Mouse (Mus musculus) neural tube, embryonic 11.5 days (tissue): ENCODE measurements around the gene Gm20388. TPM values are rescaled to one million over a fixed set of nuclear protein-coding genes. Genes with fewer than 3 reads are reported as not detected.
A peak's percentile ranks its signal among the peaks of the same experiment; 100 is the strongest.

Source experiments
- ATAC-seq: fragments of 200-750 bp; cut with Nextera tagmentation; 2 replicates; pipeline ENCODE4 v1.8.0; 2017; ENCODE audit warnings: moderate number of reproducible peaks, mild to moderate bottlenecking, moderate TSS enrichment, moderate library complexity; ENCODE audit not compliant: insufficient read depth, low FRiP score, low TSS enrichment
- DNase-seq: peaks from one replicate; pipeline ENCODE4 v3.0.0-alpha.2; 2015; ENCODE audit warnings: low spot score
- H3K27ac ChIP-seq: fragments of 300-500 bp; sonication (generic); 2 replicates; pipeline ENCODE4 v1.5.1; 2014; ENCODE audit warnings: low read depth, mild to moderate bottlenecking, low read length
- H3K27me3 ChIP-seq: fragments of 300-500 bp; sonication (generic); 2 replicates; pipeline ENCODE4 v1.6.1; 2014; ENCODE audit warnings: mild to moderate bottlenecking, low read length, mixed read lengths; ENCODE audit not compliant: control insufficient read depth, insufficient read depth
- H3K36me3 ChIP-seq: fragments of 300-500 bp; sonication (generic); 2 replicates; pipeline ENCODE4 v1.6.1; 2014; ENCODE audit warnings: mild to moderate bottlenecking, low read length, moderate library complexity, mixed read lengths; ENCODE audit not compliant: control insufficient read depth, insufficient read depth
- H3K4me1 ChIP-seq: fragments of 300-500 bp; sonication (generic); 2 replicates; pipeline ENCODE4 v1.6.1; 2014; ENCODE audit warnings: low read length, mixed read lengths; ENCODE audit not compliant: control insufficient read depth, insufficient read depth
- H3K4me2 ChIP-seq: fragments of 300-500 bp; sonication (generic); 2 replicates; pipeline ENCODE4 v1.6.1; 2014; ENCODE audit warnings: low read depth, mild to moderate bottlenecking, moderate library complexity
- H3K4me3 ChIP-seq: fragments of 300-500 bp; sonication (generic); 2 replicates; pipeline ENCODE4 v1.5.1; 2014; ENCODE audit warnings: low read depth, low read length
- H3K9ac ChIP-seq: fragments of 300-500 bp; sonication (generic); 2 replicates; pipeline ENCODE4 v1.6.1; 2014; ENCODE audit warnings: mild to moderate bottlenecking, low read length
- H3K9me3 ChIP-seq: fragments of 300-500 bp; sonication (generic); 2 replicates; pipeline ENCODE4 v1.6.1; 2016; ENCODE audit warnings: low read length; ENCODE audit not compliant: control insufficient read depth
- WGBS: fragments of 180-500 bp; shearing (Covaris S2); extraction: QIAGEN DNeasy Blood & Tissue Kit; methylation state at CpG from one replicate; pipeline ENCODE4 v1.1.7; 2014; 5-methylcytosine and 5-hydroxymethylcytosine counted together
- polyA plus RNA-seq: library from polyadenylated mRNA; unstranded; fragments of >200 nt; fragmentation: Nextera tagmentation; extraction: Ambion mirVana; gene quantifications from 2 replicates; pipeline ENCODE4 v1.2.1, GENCODE M21; 2014

The Gm20388 gene
- polyA plus RNA-seq, 1 experiment from 2014 or later: not detected

- DNase-seq (no peak), ATAC-seq (no peak)
- Histone ChIP-seq H3K4me2 (no peak overlapping the region), H3K9me3 (no peaks in the 10 kb centered on the region), H3K4me1 (no peaks in the 10 kb centered on the region), H3K27ac (no peak overlapping the region), H3K27me3 (no peaks in the 10 kb centered on the region), H3K4me3 (no peak overlapping the region), H3K36me3 (peaks cover 24% of the 10 kb centered on the region), H3K9ac (no peak overlapping the region)
- WGBS: 95% methylated on average over 8 of the region's 8 CpGs
These were observed 3477.2 kb downstream of the Gm20388 start for GRCm38 (mm10) chr8:123387801-123388200.

- H3K36me3 ChIP-seq: peaks cover 19% of the 10 kb centered on the region
- DNase-seq (no peak), ATAC-seq (no peak)
- H3K27me3 ChIP-seq: no peaks in the 10 kb centered on the region
- no peak overlapping the region for H3K4me3 ChIP-seq
- H3K4me2 ChIP-seq: no peak overlapping the region
- 99% methylated on average over 7 of the region's 7 CpGs for WGBS
- H3K9ac ChIP-seq: no peak overlapping the region
- H3K4me1 ChIP-seq: no peaks in the 10 kb centered on the region
- no peak overlapping the region for H3K27ac ChIP-seq
- no peaks in the 10 kb centered on the region for H3K9me3 ChIP-seq
These were observed 3478.4 kb downstream of the Gm20388 start for GRCm38 (mm10) chr8:123389026-123389425.

- no peak overlapping the region for H3K27ac ChIP-seq
- H3K4me2 ChIP-seq: no peak overlapping the region
- peaks cover 32% of the 10 kb centered on the region for H3K36me3 ChIP-seq
- WGBS: 95% methylated on average over 13 of the region's 13 CpGs
- ATAC-seq (no peak), DNase-seq (no peak)
- no peaks in the 10 kb centered on the region for H3K9me3 ChIP-seq
- no peak overlapping the region for H3K9ac ChIP-seq
- no peak overlapping the region for H3K4me3 ChIP-seq
- H3K27me3 ChIP-seq: no peaks in the 10 kb centered on the region
- no peaks in the 10 kb centered on the region for H3K4me1 ChIP-seq
These were observed 3487.7 kb downstream of the Gm20388 start for GRCm38 (mm10) chr8:123398308-123398707.

- Histone ChIP-seq H3K27ac (no peak overlapping the region), H3K36me3 (peaks cover 20% of the 10 kb centered on the region), H3K27me3 (no peaks in the 10 kb centered on the region), H3K9ac (no peak overlapping the region), H3K4me1 (no peaks in the 10 kb centered on the region), H3K4me2 (no peak overlapping the region), H3K9me3 (no peaks in the 10 kb centered on the region), H3K4me3 (no peak overlapping the region)
- DNase-seq: no peak
- 92% methylated on average over 9 of the region's 9 CpGs for WGBS
- no peak for ATAC-seq
These were observed 3491.3 kb downstream of the Gm20388 start for GRCm38 (mm10) chr8:123401936-123402335.

GRCm38 (mm10) chr8:123402730-123403326 lies 3492.2 kb downstream of the Gm20388 start:
- 96% methylated on average over 9 of the region's 9 CpGs for WGBS
- ATAC-seq (no peak), DNase-seq (no peak)
- H3K27me3 ChIP-seq: no peaks in the 10 kb centered on the region
- H3K9ac ChIP-seq: no peak overlapping the region
- no peaks in the 10 kb centered on the region for H3K4me1 ChIP-seq
- no peak overlapping the region for H3K4me3 ChIP-seq
- H3K9me3 ChIP-seq: no peaks in the 10 kb centered on the region
- no peak overlapping the region for H3K4me2 ChIP-seq
- H3K36me3 ChIP-seq: peaks cover 15% of the 10 kb centered on the region
- no peak overlapping the region for H3K27ac ChIP-seq

GRCm38 (mm10) chr8:123404521-123404920 lies 3493.9 kb downstream of the Gm20388 start:
- no peak overlapping the region for H3K4me2 ChIP-seq

GRCm38 (mm10) chr8:123406786-123407185 lies 3496.1 kb downstream of the Gm20388 start, which contains the start of gene Mc1r:
Gene Mc1r, plus strand, starts transcription at chr8:123407107.
- no peak for ATAC-seq
- H3K9ac ChIP-seq: no peak within 1 kb of the TSS
- no peak within 1 kb of the TSS for H3K4me3 ChIP-seq
- no peaks in the 10 kb centered on the region for H3K9me3 ChIP-seq
- WGBS: 10% methylated on average over 4 of the region's 4 CpGs
- H3K36me3 ChIP-seq: no peaks in the 10 kb centered on the region; the same call in 1 of the 2 replicates
- no peak within 1 kb of the TSS for H3K4me2 ChIP-seq
- DNase-seq: peak; percentile 69
- H3K4me1 ChIP-seq: no peaks in the 10 kb centered on the region; the same call in 1 of the 2 replicates
- 0 out of 2 replicates have a peak within 1 kb of the TSS, but pooled peaks have one; percentile 9 for H3K27ac ChIP-seq
- peaks cover 5% of the 10 kb centered on the region for H3K27me3 ChIP-seq

More at GRCm38 (mm10) chr8:123404521-123404920, 3493.9 kb downstream of the Gm20388 start:
- Histone ChIP-seq H3K27me3 (no peaks in the 10 kb centered on the region), H3K4me1 (no peaks in the 10 kb centered on the region), H3K4me3 (no peak overlapping the region), H3K36me3 (peaks cover 7% of the 10 kb centered on the region), H3K27ac (no peak overlapping the region), H3K9ac (no peak overlapping the region), H3K9me3 (no peaks in the 10 kb centered on the region)
- DNase-seq (no peak), ATAC-seq (no peak)
- 41% methylated on average over 8 of the region's 8 CpGs for WGBS

GRCm38 (mm10) chr8:123407612-123408011 lies 3497.0 kb downstream of the Gm20388 start:
- no peaks in the 10 kb centered on the region for H3K9me3 ChIP-seq
- no peak overlapping the region for H3K4me3 ChIP-seq
- H3K27me3 ChIP-seq: peaks cover 7% of the 10 kb centered on the region
- no peaks in the 10 kb centered on the region; the same call in 1 of the 2 replicates for H3K4me1 ChIP-seq
- 92% methylated on average over 13 of the region's 13 CpGs for WGBS
- ATAC-seq: no peak
- no peaks in the 10 kb centered on the region for H3K36me3 ChIP-seq
- no peak overlapping the region for H3K27ac ChIP-seq
- DNase-seq: no peak
- H3K9ac ChIP-seq: no peak overlapping the region
- no peak overlapping the region for H3K4me2 ChIP-seq
